Mouse (Mus musculus) G1E (cell line): ENCODE measurements around the gene Obsl1. TPM values are rescaled to one million over a fixed set of nuclear protein-coding genes. Genes with fewer than 3 reads are reported as not detected.
A peak's percentile ranks its signal among the peaks of the same experiment; 100 is the strongest.

Experiments used
- ATAC-seq: 2 replicates; pipeline ENCODE4 v1.8.0; 2016; ENCODE audit warnings: mild to moderate bottlenecking; ENCODE audit not compliant: insufficient number of reproducible peaks, poor library complexity, low FRiP score, severe bottlenecking; ENCODE audit errors: extremely low read depth
- DNase-seq: peaks from one replicate; pipeline ENCODE4 v3.0.0; 2012; ENCODE audit warnings: low spot score
- H3K27me3 ChIP-seq: 2 replicates; pipeline ENCODE4 v1.6.1; 2012; ENCODE audit warnings: mild to moderate bottlenecking, low read length, inconsistent platforms; ENCODE audit not compliant: insufficient read depth
- H3K36me3 ChIP-seq: replicated peaks from 2 replicates; pipeline ENCODE3; 2012; ENCODE audit warnings: mild to moderate bottlenecking, inconsistent platforms
- H3K4me1 ChIP-seq: 2 replicates; pipeline ENCODE4 v1.6.1; 2012; ENCODE audit warnings: low read depth, low read length, inconsistent platforms, mixed read lengths; ENCODE audit not compliant: insufficient read depth
- H3K4me3 ChIP-seq: 2 replicates; pipeline ENCODE4 v1.5.1; 2012; ENCODE audit warnings: low read depth, mild to moderate bottlenecking, inconsistent platforms, low read length, moderate library complexity, mixed read lengths
- H3K9me3 ChIP-seq: replicated peaks from 2 replicates; pipeline ENCODE4 v1.6.1; 2012; ENCODE audit warnings: inconsistent platforms
- CTCF ChIP-seq: IDR thresholded peaks from 2 replicates; pipeline ENCODE4 v1.5.1; 2012; ENCODE audit warnings: low read depth, low read length, inconsistent platforms, mixed read lengths
- GATA1 ChIP-seq: IDR thresholded peaks from 2 replicates; pipeline ENCODE4 v1.6.1; 2012; ENCODE audit warnings: borderline replicate concordance, low read length, inconsistent platforms, mixed read lengths
- GATA2 ChIP-seq: IDR thresholded peaks from 2 replicates; pipeline ENCODE4 v1.6.1; 2012; ENCODE audit warnings: low read depth, low read length, inconsistent platforms, borderline replicate concordance
- POLR2AphosphoS5 ChIP-seq: IDR thresholded peaks from 2 replicates; pipeline ENCODE4 v1.6.1; 2012; ENCODE audit warnings: low read depth, low read length, inconsistent platforms; ENCODE audit not compliant: insufficient replicate concordance
- TAL1 ChIP-seq: conservative IDR thresholded peaks from 2 replicates; pipeline ENCODE4 v1.6.1; 2012; ENCODE audit warnings: low read depth, low read length, inconsistent platforms, mixed read lengths
- polyA plus RNA-seq: library from polyadenylated mRNA; stranded (reverse); fragments of >175 nt; gene quantifications from 2 replicates; pipeline ENCODE4 v1.2.3, GENCODE M21; 2012
- total RNA-seq, 2 experiments: library from RNA; stranded (forward) in 1 of 2; stranded (reverse) in 1 of 2; fragments of 200-1000 nt in 1 of 2; fragments of >200 nt in 1 of 2; fragmentation: Nextera tagmentation in 1 of 2; gene quantifications; 2 replicates each; pipeline ENCODE4 v1.2.3; 2014 to 2017

Obsl1 gene
- total and polyA plus RNA-seq, 3 experiments, result 0.05 TPM; not detected in 2

DNA sequence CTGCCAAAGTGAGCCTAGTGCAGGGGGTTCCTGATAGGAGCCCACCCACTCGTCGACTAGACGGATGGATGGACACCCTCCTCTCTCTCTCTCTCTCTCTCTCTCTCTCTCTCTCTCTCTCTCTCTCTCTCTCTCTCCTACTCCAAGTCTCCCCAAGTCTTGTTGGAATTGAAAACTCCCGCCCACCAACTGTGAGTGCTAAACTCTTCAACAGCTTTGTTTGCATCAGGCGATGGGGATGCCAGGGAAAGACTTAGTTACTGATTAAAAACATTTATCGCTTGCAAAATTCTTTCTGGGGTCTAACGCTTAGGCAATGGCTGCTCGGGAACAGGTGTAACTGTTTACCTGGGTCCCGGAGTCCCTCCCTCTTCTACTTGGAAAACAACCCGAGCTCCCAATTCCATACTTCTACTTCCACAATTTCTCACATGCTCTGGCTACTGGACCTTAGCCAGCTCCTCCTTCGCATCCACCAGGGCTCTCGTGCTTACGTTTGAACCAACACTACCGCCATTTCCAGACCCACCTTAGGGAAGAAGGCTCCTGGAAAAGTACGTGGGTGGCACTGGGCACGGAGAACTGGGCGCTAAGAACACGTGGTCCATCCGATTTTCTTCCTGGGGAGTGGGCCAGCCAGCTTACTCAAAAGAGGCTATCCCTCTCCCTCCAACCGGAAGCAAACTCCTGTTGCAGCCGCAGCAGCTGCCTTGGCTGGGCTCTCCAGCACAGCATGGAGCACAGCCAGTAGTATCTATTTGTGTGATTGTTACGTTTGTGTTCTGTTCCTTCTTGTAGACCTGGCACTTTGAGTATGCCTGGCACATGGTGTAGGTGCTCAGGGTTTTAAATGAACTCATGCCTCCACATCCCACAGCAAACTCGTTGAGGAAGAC lies 47.2 kb downstream of the Obsl1 start:
- Histone ChIP-seq H3K36me3 (no peaks in the 10 kb centered on the region), H3K4me1 (peaks cover 87% of the 10 kb centered on the region), H3K4me3 (peak overlapping the region; percentile 70), H3K9me3 (peaks cover 4% of the 10 kb centered on the region), H3K27me3 (peaks cover 57% of the 10 kb centered on the region)
- TF ChIP-seq GATA2 (no peak), GATA1 (no peak)
- no peak for DNase-seq
- ATAC-seq, result no peak

DNA sequence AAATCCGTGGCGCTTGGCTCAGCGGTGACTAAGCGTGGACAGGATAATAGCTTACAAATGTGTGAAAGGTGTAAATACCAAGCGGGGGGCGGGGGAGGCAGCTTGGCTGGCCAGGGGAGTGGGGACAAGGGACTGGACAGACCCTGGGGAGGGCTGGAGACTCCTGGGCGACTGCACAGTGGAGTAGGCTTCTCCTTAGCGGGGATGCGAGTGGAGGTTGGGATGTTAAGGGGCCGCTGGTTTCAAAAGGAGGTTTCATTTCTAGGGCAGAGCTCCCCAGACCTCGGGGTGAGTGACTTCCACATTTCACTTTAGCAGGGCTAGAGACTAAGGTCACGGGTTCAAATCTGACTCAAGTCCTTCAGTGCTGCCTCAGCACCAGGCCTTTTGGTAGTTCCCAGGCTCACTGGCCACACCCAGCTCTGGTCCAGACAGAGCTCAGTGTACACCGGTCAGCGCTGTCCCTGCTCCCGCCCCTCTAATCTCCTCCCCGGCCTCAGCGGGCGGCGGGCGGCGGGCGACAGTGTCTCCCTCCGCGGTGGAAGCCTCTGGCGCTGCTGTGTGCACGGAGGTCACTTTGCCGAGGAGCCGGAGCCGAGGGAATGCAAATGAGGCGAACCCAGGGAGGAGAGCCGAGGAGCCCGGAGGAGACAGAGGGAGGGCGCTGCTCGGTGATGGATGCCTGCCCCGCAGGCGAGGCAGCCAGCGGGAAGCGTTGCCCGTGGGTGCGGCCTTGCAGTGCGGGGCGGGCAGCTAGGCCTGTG lies 48.0 kb downstream of the Obsl1 start:
- Histone ChIP-seq H3K36me3 (no peaks in the 10 kb centered on the region), H3K4me3 (peak overlapping the region; percentile 70), H3K4me1 (peaks cover 87% of the 10 kb centered on the region), H3K27me3 (peaks cover 64% of the 10 kb centered on the region), H3K9me3 (peaks cover 4% of the 10 kb centered on the region)
- ATAC-seq (no peak), DNase-seq (no peak)
- TF ChIP-seq POLR2AphosphoS5, result no peak
- TF ChIP-seq GATA1, result no peak
- no peak for TF ChIP-seq CTCF
- no peak for TF ChIP-seq GATA2
- no peak for TF ChIP-seq TAL1

DNA sequence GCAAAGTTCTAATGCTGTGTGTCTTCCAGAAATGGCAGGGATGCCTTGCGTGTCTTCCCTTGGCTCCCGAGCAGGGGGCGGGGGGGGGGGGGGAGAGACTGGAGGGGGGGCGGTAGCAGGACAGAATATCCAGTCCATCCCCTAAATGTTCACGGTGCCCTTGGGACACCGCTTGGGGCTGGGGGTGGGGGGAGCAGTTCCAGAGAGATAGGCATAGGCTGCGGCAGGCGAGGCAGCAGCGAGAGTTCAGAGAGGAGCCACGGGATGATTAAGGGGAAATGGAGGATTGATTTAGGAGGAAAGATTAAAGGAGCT lies 48.6 kb downstream of the Obsl1 start:
- no peak for TF ChIP-seq GATA2
- TF ChIP-seq TAL1, result no peak
- TF ChIP-seq GATA1, result no peak
- TF ChIP-seq CTCF, result no peak
- no peak for TF ChIP-seq POLR2AphosphoS5
- H3K27me3 ChIP-seq, result peaks cover 70% of the 10 kb centered on the region
- peak overlapping the region; percentile 70; the same call in 1 of the 2 replicates for H3K4me3 ChIP-seq
- peaks cover 87% of the 10 kb centered on the region for H3K4me1 ChIP-seq
- H3K9me3 ChIP-seq, result peaks cover 4% of the 10 kb centered on the region
- ATAC-seq (no peak), DNase-seq (no peak)
- H3K36me3 ChIP-seq, result no peaks in the 10 kb centered on the region

DNA sequence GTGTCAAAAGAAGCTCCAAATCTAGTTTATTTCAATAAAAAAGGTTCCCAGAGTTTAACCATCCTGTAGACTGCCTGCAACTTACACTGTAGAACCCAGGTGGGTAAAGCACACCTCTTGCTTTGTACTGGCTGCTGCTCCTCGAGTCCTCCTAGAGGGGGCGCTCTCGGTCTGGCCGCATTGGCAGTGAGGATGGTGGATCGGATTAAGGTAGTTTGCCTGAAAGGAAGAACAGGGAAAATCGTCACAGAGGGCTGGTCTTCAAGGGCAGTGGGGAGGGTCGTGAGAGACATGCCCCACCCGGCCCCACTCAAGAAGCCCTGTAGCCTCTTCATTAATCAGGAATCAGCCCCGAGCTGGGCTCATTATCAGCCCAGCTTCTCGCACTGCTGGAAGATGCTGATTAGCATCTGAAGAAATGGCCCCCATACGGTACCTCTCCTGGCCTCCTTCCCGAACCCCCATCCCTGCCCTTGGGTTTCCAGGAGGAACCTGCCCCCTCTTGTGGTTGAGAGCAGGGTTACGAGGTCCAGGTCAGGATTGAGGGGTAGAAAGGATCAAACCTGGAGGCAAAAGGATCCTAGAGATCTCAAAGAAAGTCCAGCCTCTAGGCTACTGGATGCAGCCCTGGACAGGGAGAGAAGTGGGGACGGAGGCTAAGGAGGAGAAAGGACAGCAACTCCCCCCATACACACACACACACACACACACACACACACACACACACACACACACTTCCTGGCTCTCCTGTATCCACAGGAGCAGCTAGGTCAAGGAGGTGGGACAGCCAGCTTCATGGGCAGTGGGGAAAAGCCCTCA lies 49.3 kb downstream of the Obsl1 start:
- peak; percentile 51 for ATAC-seq

DNA sequence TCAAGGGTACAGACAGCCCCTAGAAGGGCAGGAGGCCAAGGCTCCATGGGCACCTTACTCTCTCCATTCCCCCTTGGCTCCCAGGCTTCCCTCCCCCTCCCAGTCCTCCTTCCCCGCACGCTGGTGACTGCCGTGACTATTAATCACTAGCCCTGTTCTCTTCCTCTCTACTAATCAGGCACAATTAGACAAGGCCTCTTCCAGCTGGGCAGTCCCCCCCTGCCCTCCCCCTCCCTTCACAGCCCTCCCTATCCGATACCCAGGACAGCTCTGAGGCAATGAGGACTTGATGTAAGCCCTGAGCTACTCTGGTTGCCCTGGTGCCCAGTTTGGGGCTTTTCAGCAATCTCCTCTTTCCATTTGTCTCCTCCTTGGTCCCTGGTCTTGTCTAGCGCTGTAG lies 50.3 kb downstream of the Obsl1 start:
- H3K36me3 ChIP-seq, result no peaks in the 10 kb centered on the region
- H3K4me1 ChIP-seq, result peaks cover 90% of the 10 kb centered on the region
- H3K9me3 ChIP-seq, result no peaks in the 10 kb centered on the region
- no peak overlapping the region for H3K4me3 ChIP-seq
- no peak for DNase-seq
- no peak for TF ChIP-seq TAL1
- TF ChIP-seq GATA1, result no peak
- TF ChIP-seq GATA2, result no peak
- TF ChIP-seq POLR2AphosphoS5, result no peak
- no peak for TF ChIP-seq CTCF
- peaks cover 83% of the 10 kb centered on the region for H3K27me3 ChIP-seq
- no peak for ATAC-seq

More for the DNA sequence above, 49.3 kb downstream of the Obsl1 start:
- peaks cover 4% of the 10 kb centered on the region for H3K9me3 ChIP-seq
- peaks cover 87% of the 10 kb centered on the region for H3K4me1 ChIP-seq
- no peaks in the 10 kb centered on the region for H3K36me3 ChIP-seq
- peaks cover 77% of the 10 kb centered on the region for H3K27me3 ChIP-seq
- DNase-seq, result no peak
- peak overlapping the region; percentile 70; the same call in 1 of the 2 replicates for H3K4me3 ChIP-seq
- TF ChIP-seq CTCF (peak; percentile 80), GATA1 (no peak)

DNA sequence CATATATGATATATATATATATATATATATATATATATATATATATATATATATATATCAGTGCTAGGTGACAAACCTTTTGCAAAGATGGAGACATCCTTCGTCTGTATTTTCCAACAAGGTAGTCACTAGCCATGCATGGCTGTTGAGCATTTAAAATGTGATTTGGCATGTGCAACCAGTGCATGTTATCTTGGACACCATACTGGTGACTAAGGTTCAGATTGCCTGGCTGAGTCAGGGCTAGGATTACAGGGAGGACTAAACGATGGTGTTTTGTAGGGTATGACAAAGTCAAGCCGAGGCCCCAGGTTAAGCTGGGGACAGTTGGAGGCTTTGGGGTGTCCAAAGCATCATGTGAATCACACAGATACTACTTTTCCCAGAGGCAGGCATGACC lies 50.8 kb downstream of the Obsl1 start:
- DNase-seq (no peak), ATAC-seq (no peak)
- H3K27me3 ChIP-seq, result peaks cover 88% of the 10 kb centered on the region
- no peak for TF ChIP-seq GATA2
- TF ChIP-seq GATA1, result no peak
- no peak for TF ChIP-seq TAL1
- TF ChIP-seq CTCF, result no peak
- TF ChIP-seq POLR2AphosphoS5, result no peak
- H3K4me3 ChIP-seq, result no peak overlapping the region
- H3K36me3 ChIP-seq, result no peaks in the 10 kb centered on the region
- H3K4me1 ChIP-seq, result peaks cover 95% of the 10 kb centered on the region
- H3K9me3 ChIP-seq, result no peaks in the 10 kb centered on the region
